Mouse (Mus musculus) cortical plate, adult 2 months (tissue): Measurements from ENCODE around the gene Hist1h2bc. TPM values are rescaled to one million over a fixed set of nuclear protein-coding genes. Genes with fewer than 3 reads are reported as not detected.
A peak's percentile ranks its signal among the peaks of the same experiment; 100 is the strongest.
"Not testable (repeated sequence)": the region's sequence is repeated elsewhere in the genome, so short reads cannot be mapped to it uniquely, and the experiment has no call there.

ENCODE experiments used
- H3K27ac ChIP-seq: fragments of 200-500 bp; 2 replicates; pipeline ENCODE4 v1.5.1; 2012; ENCODE audit warnings: low read length, control low read depth, inconsistent platforms; ENCODE audit not compliant: insufficient read depth
- H3K4me1 ChIP-seq: fragments of 200-500 bp; 2 replicates; pipeline ENCODE4 v1.6.1; 2011; ENCODE audit warnings: low read length; ENCODE audit not compliant: control insufficient read depth, insufficient read depth
- H3K4me3 ChIP-seq: fragments of 200-500 bp; 2 replicates; pipeline ENCODE4 v1.5.1; 2011; ENCODE audit warnings: mild to moderate bottlenecking, low read length, control low read depth; ENCODE audit not compliant: insufficient read depth
- CTCF ChIP-seq: fragments of 200-500 bp; IDR thresholded peaks from 2 replicates; pipeline ENCODE4 v1.5.1; 2011; ENCODE audit warnings: mild to moderate bottlenecking, control low read depth, low read length; ENCODE audit not compliant: insufficient read depth; ENCODE audit errors: extremely low read depth
- POLR2A ChIP-seq: fragments of 200-500 bp; IDR thresholded peaks from 2 replicates; pipeline ENCODE4 v1.6.1; 2011; ENCODE audit warnings: mild to moderate bottlenecking, low read length, control low read depth; ENCODE audit not compliant: insufficient read depth; ENCODE audit errors: extremely low read depth
- polyA plus RNA-seq: library from polyadenylated mRNA; depleted of rRNA; stranded (reverse); fragments of >200 nt; gene quantifications from 2 replicates; pipeline ENCODE4 v1.2.3, GENCODE M21; 2012

Gene Hist1h2bc
- polyA plus RNA-seq, 1 experiment: 130 TPM

DNA sequence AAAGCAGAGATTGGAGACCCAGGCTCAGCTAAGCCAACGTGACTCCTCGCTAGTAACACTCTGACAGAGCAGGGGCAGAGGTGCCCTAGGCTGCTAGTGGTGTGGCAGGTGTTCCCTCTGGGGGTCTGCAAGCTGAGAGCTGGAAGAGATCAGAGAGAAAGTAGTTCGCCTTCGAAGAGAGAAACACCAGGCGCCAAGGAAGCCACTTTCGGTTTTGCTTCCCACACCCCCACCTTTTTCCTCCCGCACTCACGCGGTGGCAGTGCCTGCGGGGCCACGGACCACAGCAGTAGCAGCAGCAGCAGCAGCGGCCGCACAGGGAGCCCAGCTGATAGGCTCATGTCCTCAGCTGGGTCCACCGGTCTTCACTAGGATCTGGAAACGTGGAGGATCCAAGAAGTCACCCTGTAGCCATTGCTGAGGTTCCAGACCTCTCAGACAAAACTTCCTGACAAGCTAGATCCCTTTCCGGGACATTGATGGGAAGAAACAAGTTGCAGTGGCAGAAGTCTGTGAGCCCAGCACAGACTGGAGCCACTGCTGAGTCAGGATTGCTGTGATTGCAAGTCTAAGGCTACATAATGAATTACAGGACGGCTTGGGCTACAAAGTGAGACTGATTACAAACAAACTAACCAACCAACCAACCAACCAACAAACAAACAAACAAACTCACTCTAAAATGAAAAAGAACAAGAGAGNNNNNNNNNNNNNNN lies 26.5 kb downstream of the Hist1h2bc start, which contains the start of gene Hfe:
Gene Hfe (minus strand): TSS at position 481 of the 716 bp plus-strand sequence.
- Histone ChIP-seq H3K4me3 (peak within 1 kb of the TSS; percentile 59), H3K4me1 (no peaks in the 10 kb centered on the region), H3K27ac (no peak within 1 kb of the TSS)
- TF ChIP-seq POLR2A (no peak), CTCF (no peak)

DNA sequence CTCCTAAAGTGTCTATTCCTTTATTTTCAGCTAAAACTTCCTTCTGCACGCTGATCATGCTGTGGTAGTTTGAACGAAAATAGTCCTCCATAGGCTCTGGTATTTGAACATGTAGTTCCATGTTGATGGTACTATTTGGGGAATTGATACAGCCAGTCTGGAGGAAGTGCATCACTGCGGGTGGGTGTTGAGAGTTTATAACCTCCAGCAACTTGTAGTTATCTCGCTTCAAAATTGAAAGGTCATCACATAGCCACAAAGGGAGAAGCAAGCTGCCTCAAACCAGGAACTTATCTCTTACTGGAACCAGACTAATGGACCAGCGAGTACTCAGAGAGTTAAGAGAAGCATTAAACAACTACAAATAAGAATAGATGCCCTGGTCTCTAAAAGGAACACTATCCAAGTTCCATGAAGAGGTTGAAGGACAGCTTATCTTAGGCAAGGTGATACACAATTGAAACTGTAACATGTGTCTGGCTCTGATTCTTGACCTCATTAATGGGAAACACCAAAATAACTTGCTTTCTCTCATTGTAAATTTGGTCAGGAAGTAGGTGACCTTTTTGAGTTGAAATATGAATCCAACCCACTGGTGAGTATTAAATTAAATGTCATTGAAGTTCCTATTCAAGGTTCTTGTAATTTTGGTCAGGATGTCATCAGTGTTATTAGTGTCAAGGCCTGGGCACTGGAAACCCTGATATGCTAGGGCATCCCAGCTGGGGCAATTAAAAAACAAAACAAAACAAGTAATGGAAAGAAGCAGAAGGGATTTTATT lies 32.5 kb downstream of the Hist1h2bc start:
- no peaks in the 10 kb centered on the region for H3K4me1 ChIP-seq
- no peak overlapping the region for H3K27ac ChIP-seq
- no peak for TF ChIP-seq CTCF
- no peak for TF ChIP-seq POLR2A
- no peak overlapping the region for H3K4me3 ChIP-seq

DNA sequence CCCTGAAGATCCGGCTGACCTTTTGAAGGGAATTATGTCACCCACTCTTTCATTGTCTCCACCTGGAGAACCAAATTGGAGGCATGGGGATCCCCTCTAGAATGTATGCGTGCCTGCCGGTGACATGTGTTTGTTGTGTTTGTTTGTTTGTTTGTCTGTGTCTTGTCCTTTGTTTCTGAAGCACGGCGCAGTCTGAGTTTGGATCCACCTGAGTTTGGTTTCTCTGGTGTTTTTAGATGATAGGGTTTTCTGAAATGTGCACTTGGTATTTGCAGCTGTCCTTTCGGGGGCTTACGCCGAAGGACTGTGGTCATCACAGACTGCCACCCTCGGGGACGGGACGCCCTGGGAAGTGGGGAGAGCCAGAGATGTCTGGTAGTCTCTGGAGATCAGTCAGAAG lies 33.2 kb downstream of the Hist1h2bc start:
- no peak overlapping the region for H3K4me3 ChIP-seq
- no peak for TF ChIP-seq POLR2A
- TF ChIP-seq CTCF: no peak
- H3K27ac ChIP-seq: peak overlapping the region; percentile 35; the same call in 1 of the 2 replicates
- no peaks in the 10 kb centered on the region for H3K4me1 ChIP-seq

DNA sequence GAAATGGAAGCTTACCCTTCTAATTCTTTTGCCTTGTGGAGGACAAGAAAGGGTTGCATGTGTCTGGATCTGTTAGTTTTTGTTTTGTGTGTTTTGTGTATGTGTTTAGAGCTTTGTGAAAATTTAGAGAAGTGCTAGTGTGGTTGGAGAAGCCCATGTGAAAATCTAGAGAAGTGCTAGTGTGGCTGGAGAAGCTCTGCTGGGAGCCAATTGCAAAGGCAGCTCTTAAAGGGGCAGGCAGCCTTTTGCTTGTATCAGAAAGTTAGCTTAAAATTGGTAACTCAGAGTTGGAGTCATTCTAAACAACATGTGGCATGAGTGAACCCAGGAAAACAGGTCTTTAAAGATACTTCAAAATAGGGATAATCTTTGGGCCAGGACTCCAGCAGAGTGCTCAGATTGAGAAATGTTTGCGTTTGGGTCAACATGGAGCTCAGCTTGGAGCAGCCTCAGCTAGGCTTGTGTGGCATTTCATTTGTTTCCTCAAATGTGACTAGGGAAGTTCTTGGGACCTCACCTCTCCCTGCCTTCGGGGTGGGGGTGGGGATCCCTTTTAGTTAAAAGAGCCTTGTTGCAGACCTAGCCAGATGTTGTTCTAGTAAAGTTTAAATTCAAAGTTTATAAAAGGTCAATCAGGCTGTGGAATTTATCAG lies 33.7 kb downstream of the Hist1h2bc start:
- not testable (repeated sequence) for H3K4me1 ChIP-seq, H3K4me3 ChIP-seq, H3K27ac ChIP-seq

DNA sequence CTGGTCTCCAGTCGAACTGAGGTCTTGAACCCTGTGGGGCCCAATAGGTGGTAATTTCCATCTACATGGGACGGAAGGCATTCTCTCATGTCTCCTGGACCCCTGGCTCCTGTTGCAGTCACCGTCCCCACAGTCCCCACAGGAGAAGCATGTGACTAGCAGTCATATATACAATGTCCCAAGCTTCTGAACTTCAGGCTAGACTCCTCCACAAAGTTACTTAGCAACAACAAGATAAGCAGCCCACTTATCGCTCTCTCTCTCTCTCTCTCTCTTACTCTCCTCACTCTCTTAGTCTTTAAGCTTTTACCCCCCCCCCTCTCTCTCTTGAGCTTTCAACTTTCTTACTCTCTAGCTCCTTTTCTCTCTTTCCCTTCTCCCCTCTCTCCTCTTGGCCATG lies 40.2 kb downstream of the Hist1h2bc start:
- no peaks in the 10 kb centered on the region for H3K4me1 ChIP-seq
- no peak overlapping the region for H3K4me3 ChIP-seq
- no peak overlapping the region for H3K27ac ChIP-seq
- TF ChIP-seq POLR2A (no peak), CTCF (no peak)

DNA sequence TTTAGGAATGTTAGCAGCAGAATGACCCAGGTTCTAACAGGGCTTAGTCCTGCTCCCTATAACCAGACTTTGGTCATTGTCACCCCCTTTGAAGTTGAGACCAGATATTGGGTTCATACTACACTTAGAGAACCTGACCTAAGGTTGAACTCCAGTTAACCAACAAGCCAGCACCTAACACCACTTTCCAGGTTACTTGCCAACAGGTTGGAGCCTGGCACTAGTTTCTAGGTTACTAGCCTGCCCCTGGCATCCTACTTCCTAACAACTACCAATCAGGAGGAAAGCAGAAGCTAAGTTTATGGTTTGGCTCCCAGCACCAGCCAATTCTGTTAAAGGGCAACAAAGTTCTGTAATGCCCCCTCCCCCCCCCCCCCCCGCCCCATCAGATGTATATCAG lies 41.2 kb downstream of the Hist1h2bc start:
- Histone ChIP-seq H3K4me3 (no peak overlapping the region), H3K27ac (no peak overlapping the region), H3K4me1 (no peaks in the 10 kb centered on the region)
- TF ChIP-seq POLR2A (no peak), CTCF (no peak)

DNA sequence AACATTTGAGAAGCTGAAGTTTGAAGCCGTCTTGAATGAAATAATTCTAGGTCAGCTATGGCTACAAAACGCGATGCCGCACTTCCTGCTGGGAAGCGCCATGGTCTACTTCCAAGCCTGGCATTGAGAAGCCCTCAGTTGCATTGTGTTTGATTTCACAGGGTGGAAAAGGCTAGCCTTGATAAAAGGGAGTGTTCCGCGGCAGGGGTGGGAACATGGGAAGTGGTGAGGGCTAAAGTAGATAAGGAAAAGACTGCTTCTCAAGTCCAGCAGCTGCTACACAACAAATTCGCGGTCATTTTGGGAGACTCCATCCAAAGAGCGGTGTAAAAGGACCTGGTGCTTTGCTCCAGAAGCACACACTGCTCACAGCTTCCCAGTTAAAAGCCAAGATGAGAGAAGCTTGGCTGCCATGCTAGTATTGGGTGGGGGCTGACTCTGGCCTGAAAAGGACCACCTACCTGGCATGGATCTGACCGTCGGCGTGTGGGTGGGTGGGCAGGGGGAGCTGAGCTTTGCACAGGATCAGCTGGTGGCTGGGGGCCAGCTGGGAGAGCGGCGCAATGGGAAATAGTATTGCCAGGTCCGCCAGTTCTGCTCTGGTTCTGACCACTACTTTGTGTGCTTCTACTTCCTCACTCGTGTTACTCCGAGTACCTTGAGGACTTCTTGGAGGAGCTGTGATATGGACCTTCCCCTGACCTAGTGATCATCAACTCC lies 44.6 kb downstream of the Hist1h2bc start:
- H3K27ac ChIP-seq: no peak overlapping the region

DNA sequence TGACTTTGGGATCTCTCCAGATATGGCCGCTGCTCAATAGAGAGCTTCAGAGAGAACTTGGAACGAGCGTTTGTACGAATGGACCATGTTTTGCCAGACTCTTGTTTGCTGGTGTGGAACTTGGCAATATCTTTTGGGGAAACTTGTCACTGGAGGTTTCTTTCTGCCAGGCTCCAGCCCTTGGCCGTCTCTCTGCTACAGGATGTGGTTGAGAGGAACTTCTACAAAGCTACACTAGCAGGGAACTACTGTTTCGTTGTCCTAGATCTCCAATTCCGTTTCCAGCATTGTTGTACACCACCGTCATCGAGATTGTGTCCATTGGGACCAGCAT lies 45.2 kb downstream of the Hist1h2bc start:
- TF ChIP-seq CTCF: no peak
- TF ChIP-seq POLR2A: no peak
- H3K4me3 ChIP-seq: no peak overlapping the region
- H3K27ac ChIP-seq: no peak overlapping the region
- H3K4me1 ChIP-seq: peaks cover 2% of the 10 kb centered on the region; the same call in 1 of the 2 replicates

More for the DNA sequence above, 44.6 kb downstream of the Hist1h2bc start:
- Histone ChIP-seq H3K4me3 (no peak overlapping the region), H3K4me1 (peaks cover 2% of the 10 kb centered on the region; the same call in 1 of the 2 replicates)
- TF ChIP-seq CTCF (no peak), POLR2A (no peak)

DNA sequence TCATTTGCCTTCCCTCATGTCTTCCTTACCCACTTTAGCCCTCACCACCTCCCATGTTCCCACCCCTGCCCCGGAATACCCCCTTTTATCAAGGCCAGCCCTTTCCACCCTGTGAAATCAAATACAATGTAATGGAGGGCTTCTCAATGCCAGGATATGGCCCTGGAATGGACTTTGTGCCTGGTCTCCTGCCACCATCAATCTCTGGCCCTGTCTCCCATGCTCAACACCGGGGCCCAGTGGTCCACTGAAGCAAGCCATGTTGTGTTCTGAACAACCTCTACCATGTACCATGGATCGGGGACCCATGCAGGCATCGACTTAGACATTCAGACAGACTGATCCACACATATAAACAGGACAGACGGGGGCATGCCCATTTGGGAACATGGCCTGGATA lies 45.7 kb downstream of the Hist1h2bc start:
- H3K27ac ChIP-seq: no peak overlapping the region

More for the DNA sequence above, 45.7 kb downstream of the Hist1h2bc start:
- Histone ChIP-seq H3K4me3 (no peak overlapping the region), H3K4me1 (peaks cover 2% of the 10 kb centered on the region; the same call in 1 of the 2 replicates)
- no peak for TF ChIP-seq CTCF
- no peak for TF ChIP-seq POLR2A
